Mouse (Mus musculus) forebrain, embryonic 13.5 days (tissue): Measurements from ENCODE around the gene Ccnyl1. TPM values are rescaled to one million over a fixed set of nuclear protein-coding genes. Genes with fewer than 3 reads are reported as not detected.

Source experiments
- ATAC-seq: fragments of 200-750 bp; cut with Nextera tagmentation; 2 replicates; pipeline ENCODE4 v1.8.0; 2017
- H3K27ac ChIP-seq: fragments of 300-500 bp; sonication (generic); 2 replicates; pipeline ENCODE4 v1.5.1; 2015; ENCODE audit warnings: inconsistent platforms, mild to moderate bottlenecking, moderate library complexity
- H3K27me3 ChIP-seq: fragments of 300-500 bp; sonication (generic); 2 replicates; pipeline ENCODE4 v1.6.1; 2015; ENCODE audit warnings: mild to moderate bottlenecking, inconsistent platforms
- H3K36me3 ChIP-seq: fragments of 300-500 bp; sonication (generic); 2 replicates; pipeline ENCODE4 v1.6.1; 2015; ENCODE audit warnings: mild to moderate bottlenecking, inconsistent platforms; ENCODE audit not compliant: poor library complexity, severe bottlenecking
- H3K4me1 ChIP-seq: fragments of 300-500 bp; sonication (generic); 2 replicates; pipeline ENCODE4 v1.6.1; 2015; ENCODE audit warnings: inconsistent platforms
- H3K4me2 ChIP-seq: fragments of 300-500 bp; sonication (generic); 2 replicates; pipeline ENCODE4 v1.6.1; 2015; ENCODE audit warnings: inconsistent platforms, mild to moderate bottlenecking, moderate library complexity
- H3K4me3 ChIP-seq: fragments of 300-500 bp; sonication (generic); 2 replicates; pipeline ENCODE4 v1.5.1; 2015; ENCODE audit warnings: mild to moderate bottlenecking, inconsistent platforms
- H3K9ac ChIP-seq: fragments of 300-500 bp; sonication (generic); 2 replicates; pipeline ENCODE4 v1.6.1; 2015; ENCODE audit warnings: mild to moderate bottlenecking, inconsistent platforms
- H3K9me3 ChIP-seq: fragments of 300-500 bp; sonication (generic); replicated peaks from 2 replicates; pipeline ENCODE4 v1.6.1; 2016; ENCODE audit warnings: inconsistent platforms
- WGBS: fragments of 180-500 bp; shearing (Covaris S2); methylation state at CpG from one replicate; pipeline ENCODE4 v1.1.7; 2015; 5-methylcytosine and 5-hydroxymethylcytosine counted together
- polyA plus RNA-seq: library from polyadenylated mRNA; unstranded; fragments of >200 nt; fragmentation: Nextera tagmentation; extraction: Ambion mirVana; gene quantifications from 2 replicates; pipeline ENCODE4 v1.2.1, GENCODE M21; 2015

Gene Ccnyl1
- polyA plus RNA-seq, 1 experiment from 2014 or later: 4.2 TPM

DNA sequence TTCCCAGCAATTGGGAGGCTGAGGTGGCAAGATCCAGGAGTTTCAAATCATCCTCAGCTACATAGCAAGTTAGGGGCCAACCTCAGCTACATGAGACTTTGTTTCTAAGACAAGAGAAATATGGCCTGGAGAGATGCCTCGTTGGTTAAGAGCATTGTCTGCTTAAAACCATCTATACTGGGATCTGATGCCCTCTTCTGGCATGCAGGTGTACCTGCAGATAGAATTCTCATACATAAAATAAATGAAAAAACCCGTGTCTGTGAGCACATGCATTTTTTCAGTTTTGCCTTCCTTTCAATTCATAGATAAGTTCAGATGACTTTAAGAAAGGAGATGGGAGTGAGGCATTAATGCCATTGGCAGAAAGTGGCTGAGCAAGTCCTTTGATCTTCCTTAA lies 19.6 kb downstream of the Ccnyl1 start:
- Histone ChIP-seq H3K36me3 (peaks cover 11% of the 10 kb centered on the region; the same call in 1 of the 2 replicates), H3K27ac (no peak overlapping the region), H3K9me3 (no peaks in the 10 kb centered on the region), H3K4me1 (no peaks in the 10 kb centered on the region), H3K9ac (no peak overlapping the region), H3K4me2 (no peak overlapping the region), H3K4me3 (no peak overlapping the region), H3K27me3 (no peaks in the 10 kb centered on the region)
- no peak for ATAC-seq
- WGBS: 21% methylated on average over 2 of the region's 2 CpGs

GRCm38 (mm10) chr1:64712006-64712760 lies 21.9 kb downstream of the Ccnyl1 start:
- H3K9me3 ChIP-seq: no peaks in the 10 kb centered on the region
- H3K4me2 ChIP-seq: no peak overlapping the region
- peak; percentile 55; the same call in 1 of the 2 replicates for ATAC-seq
- no peak overlapping the region for H3K27ac ChIP-seq
- H3K9ac ChIP-seq: no peak overlapping the region
- no peak overlapping the region for H3K4me3 ChIP-seq
- no peaks in the 10 kb centered on the region for H3K27me3 ChIP-seq
- WGBS: 76% methylated on average over 14 of the region's 14 CpGs
- peaks cover 29% of the 10 kb centered on the region; the same call in 1 of the 2 replicates for H3K36me3 ChIP-seq
- no peaks in the 10 kb centered on the region for H3K4me1 ChIP-seq

DNA sequence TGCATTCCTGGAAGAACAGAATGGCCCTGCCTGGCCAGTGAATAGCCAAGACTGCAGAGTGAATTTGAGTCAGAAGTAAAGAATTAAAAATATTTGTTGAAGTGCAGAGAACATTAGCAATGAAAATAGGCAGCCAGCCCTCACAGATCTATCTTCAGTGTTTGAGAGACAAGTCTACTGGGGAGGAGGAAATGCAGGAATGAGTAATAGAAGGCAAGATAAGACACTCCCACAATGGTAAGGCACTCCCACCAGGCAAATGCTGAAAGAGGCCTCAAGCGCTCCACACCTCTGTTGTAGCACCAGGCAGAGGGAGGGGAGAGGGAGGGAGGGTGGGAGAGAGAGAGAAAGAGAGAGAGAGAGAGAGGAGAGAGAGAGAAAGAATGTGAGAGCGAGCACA lies 25.2 kb downstream of the Ccnyl1 start:
- peaks cover 5% of the 10 kb centered on the region; the same call in 1 of the 2 replicates for H3K4me1 ChIP-seq
- H3K4me2 ChIP-seq: no peak overlapping the region
- no peak overlapping the region for H3K27ac ChIP-seq
- H3K9ac ChIP-seq: no peak overlapping the region
- 75% methylated on average over 2 of the region's 2 CpGs for WGBS
- H3K36me3 ChIP-seq: peaks cover 32% of the 10 kb centered on the region
- H3K9me3 ChIP-seq: no peaks in the 10 kb centered on the region
- no peak for ATAC-seq
- no peaks in the 10 kb centered on the region for H3K27me3 ChIP-seq
- H3K4me3 ChIP-seq: no peak overlapping the region

- Histone ChIP-seq H3K27ac (no peak overlapping the region), H3K4me1 (peaks cover 14% of the 10 kb centered on the region), H3K27me3 (no peaks in the 10 kb centered on the region), H3K4me3 (no peak overlapping the region), H3K9me3 (no peaks in the 10 kb centered on the region), H3K36me3 (peaks cover 35% of the 10 kb centered on the region), H3K4me2 (no peak overlapping the region), H3K9ac (no peak overlapping the region)
- ATAC-seq: no peak
- WGBS: 92% methylated on average over 7 of the region's 7 CpGs
These were observed 26.5 kb downstream of the Ccnyl1 start for GRCm38 (mm10) chr1:64716589-64717304.

GRCm38 (mm10) chr1:64717504-64717903 lies 27.2 kb downstream of the Ccnyl1 start:
- H3K36me3 ChIP-seq: peaks cover 38% of the 10 kb centered on the region
- H3K4me3 ChIP-seq: no peak overlapping the region
- peaks cover 14% of the 10 kb centered on the region for H3K4me1 ChIP-seq
- H3K27ac ChIP-seq: no peak overlapping the region
- peak; percentile 86 for ATAC-seq
- H3K4me2 ChIP-seq: no peak overlapping the region
- H3K27me3 ChIP-seq: no peaks in the 10 kb centered on the region
- no peak overlapping the region for H3K9ac ChIP-seq
- H3K9me3 ChIP-seq: no peaks in the 10 kb centered on the region

GRCm38 (mm10) chr1:64721034-64721587 lies 30.9 kb downstream of the Ccnyl1 start:
- H3K9ac ChIP-seq: no peak overlapping the region
- no peak overlapping the region for H3K4me3 ChIP-seq
- H3K27ac ChIP-seq: no peak overlapping the region
- no peak overlapping the region for H3K4me2 ChIP-seq
- H3K4me1 ChIP-seq: peaks cover 14% of the 10 kb centered on the region
- WGBS: 50% methylated on average over 10 of the region's 10 CpGs
- H3K9me3 ChIP-seq: no peaks in the 10 kb centered on the region
- H3K27me3 ChIP-seq: no peaks in the 10 kb centered on the region
- peak; percentile 43; the same call in 1 of the 2 replicates for ATAC-seq
- peaks cover 27% of the 10 kb centered on the region for H3K36me3 ChIP-seq

DNA sequence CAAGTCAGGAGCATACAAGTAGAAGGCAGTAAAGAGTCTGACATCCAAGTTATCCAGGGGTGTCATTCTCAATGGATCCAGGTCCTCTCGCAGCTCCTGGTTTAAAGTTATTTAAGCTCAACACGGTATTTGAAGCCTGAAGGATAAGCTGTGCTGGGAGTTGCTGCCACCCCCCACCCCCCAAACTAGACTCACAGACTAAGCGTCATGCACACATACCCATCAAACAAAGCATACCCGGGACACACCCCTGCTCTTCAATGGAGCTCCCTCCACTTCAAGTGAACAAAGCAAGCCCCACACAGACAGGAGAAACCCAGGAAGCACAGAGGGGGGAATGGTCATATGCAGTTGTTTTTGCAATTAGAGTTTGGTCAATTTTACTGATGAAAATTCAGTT lies 39.8 kb downstream of the Ccnyl1 start:
- Histone ChIP-seq H3K27me3 (peaks cover 45% of the 10 kb centered on the region), H3K4me1 (peaks cover 23% of the 10 kb centered on the region), H3K36me3 (no peaks in the 10 kb centered on the region), H3K9me3 (no peaks in the 10 kb centered on the region), H3K4me2 (no peak overlapping the region), H3K9ac (no peak overlapping the region), H3K27ac (no peak overlapping the region), H3K4me3 (no peak overlapping the region)
- 60% methylated on average over 4 of the region's 4 CpGs for WGBS
- ATAC-seq: no peak

DNA sequence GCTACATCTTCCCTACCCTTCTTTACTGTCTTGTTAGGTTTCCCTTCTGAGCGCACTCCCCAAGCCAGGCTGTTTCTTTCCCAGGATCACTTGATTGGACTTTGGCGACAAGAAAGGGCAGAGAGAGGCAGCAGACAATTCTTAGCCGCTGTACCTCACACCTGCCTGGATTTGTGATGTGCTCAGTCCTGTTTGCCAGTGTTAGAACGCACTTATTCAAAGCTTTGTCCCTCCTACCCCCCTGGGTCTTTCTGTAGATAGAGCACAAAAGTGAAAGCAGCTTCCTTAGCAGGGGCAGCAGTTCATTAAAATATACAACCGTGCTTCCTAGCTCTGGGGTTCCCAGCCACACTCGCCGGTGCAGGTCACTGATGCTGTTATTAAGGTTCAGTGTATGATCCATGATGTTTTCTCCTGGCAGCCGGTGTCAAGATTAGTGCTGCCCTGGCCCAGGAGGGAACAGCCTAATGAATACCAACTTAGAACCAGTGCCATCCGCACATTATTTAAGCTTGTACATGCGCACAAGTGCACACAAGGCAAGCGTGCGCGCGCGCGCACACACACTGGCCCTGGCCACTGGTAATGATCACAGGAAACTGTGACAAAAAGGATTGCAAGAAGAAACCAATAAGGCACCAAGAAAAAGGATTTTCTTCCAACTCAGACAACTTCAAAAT lies 41.2 kb downstream of the Ccnyl1 start:
- Histone ChIP-seq H3K4me2 (no peak overlapping the region), H3K4me1 (peaks cover 37% of the 10 kb centered on the region), H3K4me3 (no peak overlapping the region), H3K9me3 (no peaks in the 10 kb centered on the region), H3K9ac (no peak overlapping the region), H3K36me3 (no peaks in the 10 kb centered on the region), H3K27me3 (peaks cover 59% of the 10 kb centered on the region), H3K27ac (no peak overlapping the region)
- no peak for ATAC-seq
- 62% methylated on average over 16 of the region's 16 CpGs for WGBS

DNA sequence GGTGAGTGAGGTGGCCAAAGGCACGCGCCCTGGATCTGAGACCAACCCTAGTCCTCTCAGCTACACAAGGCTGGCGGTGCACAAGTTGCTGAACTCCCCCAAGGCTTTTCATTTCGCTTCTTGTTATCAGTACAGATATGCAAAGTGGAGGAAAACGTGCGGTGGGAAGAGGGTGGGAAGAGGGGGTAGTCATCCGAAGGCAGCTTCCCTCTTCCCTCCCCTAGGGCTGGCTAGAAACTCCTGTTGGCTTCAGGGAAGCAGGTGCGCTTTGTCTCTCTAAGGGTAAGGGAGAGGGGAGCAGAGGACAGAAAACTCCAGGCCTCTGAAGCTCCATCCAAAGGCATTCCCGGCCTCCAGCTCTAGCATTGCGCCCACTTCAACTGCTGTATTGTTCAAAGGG lies 41.9 kb downstream of the Ccnyl1 start:
- Histone ChIP-seq H3K4me1 (peaks cover 44% of the 10 kb centered on the region), H3K9ac (peak overlapping the region; percentile 31; the same call in 1 of the 2 replicates), H3K4me2 (no peak overlapping the region; the same call in 1 of the 2 replicates), H3K4me3 (no peak overlapping the region), H3K36me3 (no peaks in the 10 kb centered on the region), H3K27me3 (peaks cover 66% of the 10 kb centered on the region), H3K9me3 (no peaks in the 10 kb centered on the region), H3K27ac (no peak overlapping the region)
- ATAC-seq: no peak
- whole genome bisulfite sequencing: 36% methylated on average over 10 of the region's 10 CpGs

DNA sequence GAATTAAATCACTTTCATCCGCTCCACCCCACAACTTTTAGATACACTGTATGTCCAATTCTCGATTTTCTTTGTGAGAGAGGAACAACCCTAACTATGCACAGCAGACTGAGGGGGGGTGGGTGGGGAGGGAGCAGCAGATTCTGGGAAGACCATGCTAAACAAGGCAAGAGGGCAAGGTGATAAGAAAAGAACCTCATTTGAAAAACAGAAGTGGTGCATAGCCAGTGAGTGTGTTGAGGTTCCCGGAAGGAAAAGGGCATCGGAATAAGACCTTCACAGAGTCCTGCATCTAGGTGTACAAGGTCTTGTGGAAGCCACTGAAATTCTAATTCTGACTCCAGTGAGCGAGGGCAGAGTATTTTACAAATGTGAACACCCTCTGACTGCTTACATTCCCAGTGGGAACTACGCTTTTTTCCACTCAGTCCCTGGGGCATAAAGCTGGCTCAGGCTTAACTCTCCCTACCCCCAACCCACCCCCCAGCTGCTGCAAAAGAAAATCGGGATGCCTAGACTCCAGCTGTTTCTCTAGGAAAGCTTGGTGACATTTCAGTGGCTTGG lies 42.5 kb downstream of the Ccnyl1 start:
- Histone ChIP-seq H3K4me2 (peak overlapping the region; percentile 98; the same call in 1 of the 2 replicates), H3K27me3 (peaks cover 71% of the 10 kb centered on the region), H3K36me3 (no peaks in the 10 kb centered on the region), H3K4me1 (peaks cover 46% of the 10 kb centered on the region), H3K9me3 (no peaks in the 10 kb centered on the region), H3K27ac (no peak overlapping the region), H3K9ac (no peak overlapping the region), H3K4me3 (no peak overlapping the region)
- ATAC-seq: no peak
- WGBS: 45% methylated on average over 7 of the region's 7 CpGs

DNA sequence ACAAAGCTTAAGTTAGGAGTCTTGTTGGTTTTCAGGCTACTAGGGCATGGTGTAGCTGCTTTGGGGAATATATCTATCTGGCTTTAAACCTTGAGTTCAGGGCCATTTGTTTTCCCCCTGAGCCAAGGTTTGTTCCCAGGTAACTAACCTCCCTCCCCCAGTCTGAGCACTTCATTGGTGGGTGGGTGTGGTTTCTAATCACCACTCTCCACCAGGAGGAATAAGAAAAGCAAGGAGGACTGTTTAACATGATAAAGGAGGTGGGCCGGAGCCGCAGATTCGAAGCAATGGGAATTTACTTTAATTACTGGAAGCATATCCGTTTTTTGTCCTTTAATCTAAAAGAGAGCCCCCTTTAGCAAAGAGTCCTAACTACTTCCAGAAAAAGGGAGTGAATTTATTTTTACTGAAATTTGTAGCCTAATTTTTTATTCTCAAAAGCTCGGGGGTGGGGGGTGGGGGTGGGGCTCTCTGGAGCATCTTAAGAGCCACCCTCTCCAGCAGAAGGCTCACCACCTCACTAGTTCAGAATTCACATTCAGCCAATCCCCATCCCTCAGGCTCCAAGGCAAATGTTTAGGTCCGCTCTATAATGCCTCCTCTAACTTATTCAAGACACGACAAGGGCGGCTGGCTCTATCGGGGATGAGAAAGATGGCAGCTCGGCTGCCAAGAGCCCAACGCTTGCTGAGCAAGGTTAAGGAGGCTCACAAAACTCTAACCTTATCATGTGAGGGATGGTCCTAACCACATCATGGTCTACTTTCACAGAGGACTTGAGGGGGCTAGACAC lies 43.4 kb downstream of the Ccnyl1 start:
- peaks cover 80% of the 10 kb centered on the region for H3K27me3 ChIP-seq
- WGBS: 6% methylated on average over 11 of the region's 11 CpGs
- H3K9ac ChIP-seq: no peak overlapping the region
- H3K4me3 ChIP-seq: peak overlapping the region; percentile 9; the same call in 1 of the 2 replicates
- no peak overlapping the region for H3K27ac ChIP-seq
- H3K9me3 ChIP-seq: no peaks in the 10 kb centered on the region
- no peaks in the 10 kb centered on the region for H3K36me3 ChIP-seq
- peak overlapping the region; percentile 98 for H3K4me2 ChIP-seq
- no peak for ATAC-seq
- H3K4me1 ChIP-seq: peaks cover 56% of the 10 kb centered on the region
